Mouse (Mus musculus): ENCODE data around the gene Dazl. TPM values are rescaled to one million over a fixed set of nuclear protein-coding genes. Genes with fewer than 3 reads are reported as not detected.

Gene Dazl
- polyA plus RNA-seq, 1 experiment from 2014 or later, result 0.14 TPM

GRCm38 (mm10) chr17:50310148-50310802 lies 16.8 kb upstream of the Dazl start:
- H3K27ac ChIP-seq, result no peak overlapping the region
- no peak for ATAC-seq (ENCODE audit: insufficient read depth, low FRiP score, low read depth)
- WGBS, result 58% methylated on average over 10 of the region's 10 CpGs

GRCm38 (mm10) chr17:50309512-50310072 lies 16.2 kb upstream of the Dazl start:
- Histone ChIP-seq H3K36me3 (no peaks in the 10 kb centered on the region), H3K9me3 (no peaks in the 10 kb centered on the region), H3K9ac (no peak overlapping the region), H3K27ac (no peak overlapping the region), H3K4me1 (no peaks in the 10 kb centered on the region), H3K4me3 (replicated peaks) (no peak overlapping the region), H3K27me3 (replicated peaks) (no peaks in the 10 kb centered on the region), H3K4me2 (no peak overlapping the region)
- ATAC-seq (ENCODE audit: insufficient read depth, low FRiP score, low read depth), result no peak
- WGBS, result 63% methylated on average over 5 of the region's 5 CpGs

More at GRCm38 (mm10) chr17:50310148-50310802, 16.8 kb upstream of the Dazl start:
- Histone ChIP-seq H3K4me1 (no peaks in the 10 kb centered on the region), H3K4me2 (no peak overlapping the region), H3K27me3 (replicated peaks) (no peaks in the 10 kb centered on the region), H3K9ac (no peak overlapping the region), H3K4me3 (replicated peaks) (no peak overlapping the region), H3K9me3 (no peaks in the 10 kb centered on the region), H3K36me3 (no peaks in the 10 kb centered on the region)

DNA sequence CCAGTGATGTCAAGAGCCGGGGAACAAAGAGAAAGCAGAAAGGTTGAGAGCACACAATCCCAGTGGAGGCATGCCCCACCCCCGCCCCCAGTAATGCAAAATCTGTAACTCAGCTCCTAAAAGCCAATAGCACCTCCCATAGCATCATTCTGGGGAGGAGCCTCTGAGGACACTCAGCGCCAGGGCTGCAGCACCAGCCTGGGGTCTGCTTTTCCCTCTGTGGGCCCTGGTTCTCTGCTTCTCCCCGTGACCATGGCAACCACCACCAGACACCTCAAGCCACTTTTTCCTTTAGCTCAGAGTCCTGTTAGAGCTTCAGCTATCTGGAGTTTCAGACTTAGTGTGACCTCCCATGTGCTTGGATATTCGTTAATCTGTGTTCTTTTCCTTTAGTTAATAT lies 15.4 kb upstream of the Dazl start:
- ATAC-seq (ENCODE audit: insufficient read depth, low FRiP score, low read depth), result no peak
- 45% methylated on average over 5 of the region's 5 CpGs for WGBS
- H3K27me3 ChIP-seq (replicated peaks), result no peaks in the 10 kb centered on the region

GRCm38 (mm10) chr17:50308059-50308647 lies 14.7 kb upstream of the Dazl start:
- Histone ChIP-seq H3K27ac (no peak overlapping the region), H3K27me3 (replicated peaks) (no peaks in the 10 kb centered on the region), H3K4me2 (no peak overlapping the region), H3K4me1 (no peaks in the 10 kb centered on the region), H3K9me3 (no peaks in the 10 kb centered on the region), H3K4me3 (replicated peaks) (no peak overlapping the region), H3K36me3 (no peaks in the 10 kb centered on the region), H3K9ac (no peak overlapping the region)
- WGBS, result 81% methylated on average over 10 of the region's 10 CpGs
- ATAC-seq (ENCODE audit: insufficient read depth, low FRiP score, low read depth), result no peak

More for the DNA sequence above, 15.4 kb upstream of the Dazl start:
- Histone ChIP-seq H3K4me3 (replicated peaks) (no peak overlapping the region), H3K4me2 (no peak overlapping the region), H3K27ac (no peak overlapping the region), H3K4me1 (no peaks in the 10 kb centered on the region), H3K9ac (no peak overlapping the region), H3K36me3 (no peaks in the 10 kb centered on the region), H3K9me3 (no peaks in the 10 kb centered on the region)

GRCm38 (mm10) chr17:50302867-50303266 lies 9.4 kb upstream of the Dazl start:
- no peak overlapping the region for H3K9ac ChIP-seq
- no peak overlapping the region for H3K27ac ChIP-seq
- H3K4me1 ChIP-seq, result no peaks in the 10 kb centered on the region
- H3K4me2 ChIP-seq, result no peak overlapping the region
- H3K4me3 ChIP-seq (replicated peaks), result no peak overlapping the region
- no peaks in the 10 kb centered on the region for H3K27me3 ChIP-seq (replicated peaks)
- ATAC-seq (ENCODE audit: insufficient read depth, low FRiP score, low read depth), result no peak
- 62% methylated on average over 3 of the region's 3 CpGs for WGBS
- H3K9me3 ChIP-seq, result no peaks in the 10 kb centered on the region
- no peaks in the 10 kb centered on the region for H3K36me3 ChIP-seq

GRCm38 (mm10) chr17:50300171-50300841 lies 6.9 kb upstream of the Dazl start:
- Histone ChIP-seq H3K4me2 (no peak overlapping the region), H3K36me3 (no peaks in the 10 kb centered on the region), H3K4me1 (no peaks in the 10 kb centered on the region), H3K27me3 (replicated peaks) (no peaks in the 10 kb centered on the region), H3K9me3 (no peaks in the 10 kb centered on the region), H3K4me3 (replicated peaks) (no peak overlapping the region), H3K9ac (no peak overlapping the region), H3K27ac (no peak overlapping the region)
- ATAC-seq (ENCODE audit: insufficient read depth, low FRiP score, low read depth), result no peak
- 69% methylated on average over 11 of the region's 11 CpGs for WGBS

DNA sequence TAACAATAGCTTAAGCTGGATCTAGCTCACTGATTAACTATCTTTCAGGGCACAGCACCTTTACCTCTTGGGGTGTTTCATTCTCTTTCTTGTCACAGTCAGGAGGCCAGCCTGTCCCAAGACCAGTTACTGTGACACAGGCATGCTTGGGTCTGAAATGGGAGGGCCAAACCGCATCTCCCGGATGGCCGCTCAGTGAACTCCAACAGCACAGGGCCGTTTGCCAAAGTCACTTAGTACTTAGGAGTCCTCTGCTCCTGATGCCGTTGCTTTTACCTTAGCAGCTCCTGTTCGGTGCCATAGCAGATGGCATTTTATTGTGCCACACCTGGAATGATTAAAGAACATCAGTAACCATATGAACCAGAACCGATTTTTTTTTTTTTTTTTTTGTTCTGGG lies 5.4 kb upstream of the Dazl start:
- no peaks in the 10 kb centered on the region for H3K36me3 ChIP-seq
- 74% methylated on average over 7 of the region's 7 CpGs for WGBS
- H3K4me1 ChIP-seq, result no peaks in the 10 kb centered on the region
- H3K9me3 ChIP-seq, result no peaks in the 10 kb centered on the region
- no peak for ATAC-seq (ENCODE audit: insufficient read depth, low FRiP score, low read depth)
- no peaks in the 10 kb centered on the region for H3K27me3 ChIP-seq (replicated peaks)
- H3K27ac ChIP-seq, result no peak overlapping the region
- no peak overlapping the region for H3K4me3 ChIP-seq (replicated peaks)
- no peak overlapping the region for H3K4me2 ChIP-seq
- H3K9ac ChIP-seq, result no peak overlapping the region

DNA sequence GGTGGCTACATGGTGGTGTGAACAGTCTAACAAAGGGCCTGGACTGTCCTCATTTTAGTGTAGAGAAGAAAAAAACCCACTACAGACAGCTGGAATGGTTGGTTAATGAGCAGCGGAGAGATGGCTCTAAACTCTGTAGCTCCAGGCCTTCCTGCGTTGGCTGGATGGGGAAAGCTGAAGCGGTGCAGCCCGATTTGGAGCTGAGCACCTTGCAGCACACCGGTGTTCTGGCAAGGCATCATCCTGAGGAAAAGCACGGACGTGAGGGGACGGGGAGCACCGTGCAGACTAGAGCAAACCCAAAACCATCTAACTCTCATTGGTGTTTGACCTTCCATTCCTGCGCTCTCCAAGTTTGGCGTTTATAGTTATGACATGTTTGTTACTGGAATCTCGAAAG lies 1.3 kb upstream of the Dazl start:
- H3K36me3 ChIP-seq, result no peaks in the 10 kb centered on the region; the same call in 1 of the 2 replicates
- WGBS, result 86% methylated on average over 12 of the region's 12 CpGs
- no peaks in the 10 kb centered on the region for H3K27me3 ChIP-seq (replicated peaks)
- no peak for ATAC-seq (ENCODE audit: insufficient read depth, low FRiP score, low read depth)
- H3K9ac ChIP-seq, result no peak overlapping the region
- H3K9me3 ChIP-seq, result no peaks in the 10 kb centered on the region
- H3K4me1 ChIP-seq, result 0 out of 2 replicates have a peak, but pooled peaks cover 2% of the 10 kb centered on the region
- H3K4me2 ChIP-seq, result no peak overlapping the region
- H3K27ac ChIP-seq, result no peak overlapping the region
- H3K4me3 ChIP-seq (replicated peaks), result no peak overlapping the region

DNA sequence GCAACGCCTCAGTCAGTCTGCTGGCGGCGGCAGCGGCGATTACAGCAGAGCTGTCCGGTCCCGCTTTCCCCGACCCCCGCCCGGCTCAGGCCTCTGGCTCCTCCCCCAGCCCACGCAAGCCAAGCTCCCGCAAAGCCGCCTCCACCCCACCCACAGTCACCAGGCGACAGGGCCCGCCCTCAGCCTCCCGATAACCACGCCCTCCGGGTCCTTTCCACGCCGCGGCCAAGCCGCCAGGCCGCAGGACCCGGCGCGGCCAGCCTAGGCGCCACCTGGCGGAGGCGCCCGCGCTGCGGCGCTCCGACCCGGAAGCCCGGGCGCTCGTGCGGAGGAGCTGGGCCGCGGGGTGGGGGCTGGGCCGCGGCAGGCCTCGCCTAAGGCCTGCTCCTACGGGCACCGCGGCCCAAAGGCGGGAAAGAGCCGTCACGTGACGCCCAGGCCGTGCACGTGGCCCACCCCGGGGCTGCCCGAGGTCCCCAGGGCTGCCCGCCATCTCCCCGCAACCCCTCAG lies 720 bp downstream of the Dazl start:
- Histone ChIP-seq H3K9ac (peak overlapping the region; percentile 32; the same call in 1 of the 2 replicates), H3K4me3 (replicated peaks) (peak overlapping the region; percentile 46), H3K4me1 (0 out of 2 replicates have a peak, but pooled peaks cover 2% of the 10 kb centered on the region), H3K9me3 (no peaks in the 10 kb centered on the region), H3K27ac (peak overlapping the region; percentile 72), H3K4me2 (peak overlapping the region; percentile 71), H3K27me3 (replicated peaks) (no peaks in the 10 kb centered on the region), H3K36me3 (no peaks in the 10 kb centered on the region; the same call in 1 of the 2 replicates)
- 6% methylated on average over 55 of the region's 57 CpGs for WGBS
- peak; percentile 92 for ATAC-seq (ENCODE audit: insufficient read depth, low FRiP score, low read depth)

DNA sequence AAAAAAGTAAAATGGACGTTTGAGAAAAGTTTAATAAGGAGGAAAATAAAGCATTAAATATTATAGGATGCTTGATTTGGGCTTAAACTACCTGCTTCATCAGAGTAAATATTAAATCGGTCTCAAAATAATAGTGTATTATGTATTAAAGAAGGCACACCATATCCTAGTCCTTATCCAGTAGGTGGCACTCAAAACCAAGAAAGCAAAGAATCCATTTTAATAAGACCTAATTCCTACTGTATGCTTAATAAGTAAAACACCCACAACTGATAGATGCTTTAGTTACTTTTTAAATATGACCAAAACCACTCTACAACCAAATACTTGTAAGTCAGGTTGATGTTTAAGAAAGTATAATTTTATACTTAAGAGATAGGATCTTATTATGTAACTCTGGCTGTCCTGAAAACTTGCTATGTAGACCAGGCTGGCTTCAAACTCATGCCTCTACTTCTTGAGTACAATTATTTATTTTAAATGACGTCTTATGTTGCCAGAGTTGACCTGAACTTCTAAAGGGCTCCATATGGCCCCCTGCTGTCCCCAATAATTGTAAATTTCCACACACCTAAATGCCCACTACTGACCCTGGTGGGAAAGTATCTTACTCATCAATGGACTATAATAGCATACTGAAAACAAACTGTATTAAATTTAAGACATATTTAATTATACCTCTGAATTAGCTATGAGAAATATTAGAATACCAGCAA lies 1.8 kb downstream of the Dazl start:
- no peaks in the 10 kb centered on the region; the same call in 1 of the 2 replicates for H3K36me3 ChIP-seq
- H3K27ac ChIP-seq, result no peak overlapping the region
- no peaks in the 10 kb centered on the region for H3K27me3 ChIP-seq (replicated peaks)
- no peak overlapping the region for H3K4me2 ChIP-seq
- no peaks in the 10 kb centered on the region for H3K9me3 ChIP-seq
- no peak for ATAC-seq (ENCODE audit: insufficient read depth, low FRiP score, low read depth)
- 0 out of 2 replicates have a peak, but pooled peaks cover 2% of the 10 kb centered on the region for H3K4me1 ChIP-seq
- H3K9ac ChIP-seq, result no peak overlapping the region
- WGBS, result 9% methylated on average over 3 of the region's 3 CpGs
- H3K4me3 ChIP-seq (replicated peaks), result no peak overlapping the region

DNA sequence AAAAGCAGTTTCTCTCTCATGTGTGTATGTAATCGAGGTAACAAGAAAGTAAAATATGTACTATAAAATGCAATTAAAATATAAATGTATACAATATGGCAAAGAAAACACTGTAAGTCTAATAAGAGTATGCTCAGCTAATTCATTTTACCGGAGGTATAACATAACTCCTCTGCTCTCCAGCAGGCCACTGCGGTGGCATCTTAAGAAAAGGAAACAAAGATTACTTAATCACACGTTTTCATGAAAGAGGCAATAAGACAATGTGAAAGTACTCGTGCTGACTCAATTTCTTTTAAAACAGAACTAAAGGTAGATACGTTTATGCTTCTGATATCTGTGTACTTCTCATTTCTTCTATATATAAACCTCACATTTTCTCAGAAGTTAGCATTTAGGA lies 8.6 kb downstream of the Dazl start:
- no peak overlapping the region for H3K4me2 ChIP-seq
- no peak overlapping the region for H3K9ac ChIP-seq
- no peak overlapping the region for H3K27ac ChIP-seq
- ATAC-seq (ENCODE audit: insufficient read depth, low FRiP score, low read depth), result no peak
- 69% methylated on average over 6 of the region's 6 CpGs for WGBS
- no peaks in the 10 kb centered on the region for H3K4me1 ChIP-seq
- H3K9me3 ChIP-seq, result no peaks in the 10 kb centered on the region
- no peak overlapping the region for H3K4me3 ChIP-seq (replicated peaks)
- no peaks in the 10 kb centered on the region for H3K36me3 ChIP-seq
- H3K27me3 ChIP-seq (replicated peaks), result no peaks in the 10 kb centered on the region

Measured in stomach, embryonic 15.5 days (tissue).